Mouse (Mus musculus) 3T3-L1 (cell line): ENCODE data around the gene Ift27.
A peak's percentile ranks its signal among the peaks of the same experiment; 100 is the strongest.

Source experiments
- DNase-seq: peaks from one replicate; pipeline ENCODE4 v3.0.0-alpha.2; 2015; ENCODE audit warnings: low read depth, low spot score

Ift27 gene

GRCm38 (mm10) chr15:78173972-78174886 lies at the start of gene Ift27:
Gene Ift27 (minus strand): TSS chr15:78174107.
- DNase-seq: peak; percentile 100

- DNase-seq: no peak
Observed at GRCm38 (mm10) chr15:78215269-78215668, 41.4 kb upstream of the Ift27 start.

- no peak for DNase-seq
Observed at GRCm38 (mm10) chr15:78211367-78211766, 37.5 kb upstream of the Ift27 start.

DNA sequence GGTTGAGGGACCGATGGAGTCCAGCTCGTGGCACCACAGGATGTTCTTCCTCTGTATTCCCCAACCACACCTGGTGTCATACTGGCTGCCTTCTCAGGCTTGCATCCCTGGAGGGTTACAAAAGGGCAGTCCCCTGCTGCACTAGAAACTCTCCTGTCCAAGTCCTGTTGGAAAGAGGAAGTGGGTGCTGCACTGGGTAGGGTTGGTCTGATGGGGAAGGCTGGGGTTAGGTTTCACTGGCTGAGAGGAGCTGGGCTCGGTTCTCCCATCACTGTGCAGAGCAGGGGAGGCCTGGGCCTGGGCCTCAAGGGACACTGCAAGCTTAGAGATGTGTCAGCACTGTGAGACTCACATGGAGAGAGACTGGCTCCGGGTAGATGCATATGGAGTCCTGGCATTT lies 36.3 kb upstream of the Ift27 start:
- DNase-seq: no peak

DNA sequence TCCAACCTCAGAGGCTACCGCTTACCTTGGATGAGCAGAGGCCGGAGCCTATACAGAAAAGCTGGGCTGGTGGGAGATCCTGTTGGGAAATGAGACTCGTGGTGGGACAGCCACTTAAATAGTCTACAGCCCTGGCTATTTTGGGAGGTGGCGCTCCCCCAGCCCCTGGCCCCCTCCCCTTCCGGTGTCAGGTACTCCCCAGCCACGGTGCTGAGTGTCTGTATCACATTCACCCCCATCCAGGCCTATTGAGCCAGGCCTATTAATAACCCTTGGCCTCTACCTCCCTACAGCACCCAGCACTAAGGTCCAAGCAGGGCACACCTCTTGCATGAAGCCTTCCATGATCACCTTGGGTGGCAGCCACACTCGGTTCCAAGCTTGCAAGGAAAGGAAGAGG lies 32.4 kb upstream of the Ift27 start, which contains the start of gene Pvalb:
Gene Pvalb, minus strand, starts transcription at position 89 of the 400 bp plus-strand sequence.
- DNase-seq: no peak

GRCm38 (mm10) chr15:78205192-78205591 lies 31.3 kb upstream of the Ift27 start:
- peak; percentile 72 for DNase-seq

GRCm38 (mm10) chr15:78204053-78204847 lies 30.3 kb upstream of the Ift27 start:
- DNase-seq: no peak

DNA sequence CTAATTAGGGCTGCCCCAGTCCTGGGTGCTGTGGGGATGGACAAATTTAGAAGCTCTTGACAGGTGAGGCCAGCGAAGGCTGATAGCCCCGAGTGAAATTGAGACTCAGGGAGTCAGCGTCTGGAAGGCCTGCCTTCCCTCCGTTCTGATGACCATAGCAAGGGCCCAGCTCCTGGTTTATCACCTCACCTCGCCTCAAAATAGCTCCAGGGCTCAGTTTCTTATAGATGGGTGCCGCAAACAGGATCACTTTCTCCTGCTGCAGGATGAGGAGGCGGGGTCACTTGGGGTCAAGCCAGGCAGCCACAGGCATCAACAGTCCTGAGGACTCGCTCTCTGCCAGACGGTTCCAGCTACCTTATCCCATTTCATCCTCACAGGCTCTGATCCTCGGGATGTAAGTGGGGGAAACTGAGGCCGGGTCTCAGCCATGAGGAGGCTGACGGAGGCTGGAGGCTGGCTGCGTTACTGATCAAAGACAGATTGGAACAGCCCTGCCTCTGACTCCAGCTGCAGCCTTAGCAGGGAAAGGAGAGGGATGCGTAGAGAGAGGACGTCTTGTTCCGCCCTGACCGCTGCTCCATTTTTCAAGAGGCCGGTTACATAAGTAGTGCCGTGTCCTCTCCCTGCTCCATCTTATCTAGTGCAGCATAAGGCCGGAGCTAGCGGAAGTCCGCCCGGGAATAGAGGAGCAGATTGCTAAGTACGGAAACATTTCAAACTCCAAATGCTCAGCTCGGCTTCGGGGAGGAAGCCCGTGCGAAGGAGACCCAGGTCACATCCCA lies 21.4 kb upstream of the Ift27 start:
- DNase-seq: no peak

DNA sequence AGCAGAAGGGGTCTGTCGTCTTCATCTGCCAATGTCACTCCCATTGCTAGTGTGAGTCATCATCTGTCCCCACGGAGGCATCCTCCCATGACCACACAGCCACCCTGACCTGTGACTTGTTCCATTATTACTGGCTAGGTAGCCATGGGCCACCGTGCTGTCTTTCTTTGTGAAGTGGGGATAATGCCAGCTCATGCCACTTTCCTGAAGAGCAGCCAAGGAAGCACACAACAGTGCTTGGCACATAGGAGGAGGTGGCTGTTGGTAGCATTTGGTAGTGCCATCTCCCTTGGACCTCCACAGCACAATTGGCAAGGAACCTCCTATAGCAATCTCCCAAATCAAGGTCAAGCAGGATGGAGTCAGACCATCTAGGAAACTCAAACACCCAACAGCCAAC lies 20.4 kb upstream of the Ift27 start:
- DNase-seq: no peak

GRCm38 (mm10) chr15:78189636-78190035 lies 15.7 kb upstream of the Ift27 start:
- no peak for DNase-seq

GRCm38 (mm10) chr15:78188546-78188945 lies 14.6 kb upstream of the Ift27 start:
- no peak for DNase-seq

GRCm38 (mm10) chr15:78186906-78187305 lies 13.0 kb upstream of the Ift27 start:
- no peak for DNase-seq

DNA sequence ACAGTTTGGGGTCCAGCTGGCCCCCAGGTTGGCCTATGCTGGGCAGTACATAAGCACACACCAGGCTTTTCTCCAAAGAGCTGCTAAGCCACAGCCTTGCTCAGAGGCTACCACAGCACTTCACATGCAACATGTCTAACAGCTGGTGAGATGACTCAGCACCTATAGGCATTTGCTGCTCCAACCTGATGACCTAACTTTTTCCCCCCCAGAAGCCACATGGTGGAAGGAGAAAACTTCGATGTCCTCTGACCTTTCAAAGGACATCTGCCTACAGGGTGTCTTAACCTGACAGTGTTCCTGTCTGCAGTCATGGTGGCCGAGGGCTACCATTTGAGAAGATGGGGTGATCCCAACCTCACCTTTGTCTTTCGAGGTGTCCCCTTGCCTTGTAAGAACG lies 11.7 kb upstream of the Ift27 start:
- no peak for DNase-seq

DNA sequence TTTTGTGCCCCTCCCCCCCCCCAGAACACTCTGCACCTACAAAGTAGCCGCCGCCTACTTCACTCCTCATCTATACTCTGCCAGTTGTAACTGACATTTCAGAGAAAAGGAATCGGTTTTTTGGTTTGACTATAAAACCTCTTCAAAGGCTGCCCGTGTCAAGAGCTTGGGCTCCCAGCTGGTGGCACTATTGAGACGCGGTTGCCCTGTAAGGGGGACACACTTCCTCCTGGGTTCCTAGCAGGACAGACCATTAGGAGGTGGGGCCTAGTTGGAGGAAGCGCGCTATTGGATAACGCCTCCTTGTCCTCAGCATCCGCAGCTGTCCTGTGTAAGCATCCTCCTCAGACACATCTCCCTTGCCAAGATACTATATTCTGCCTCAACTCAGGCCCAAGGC lies 10.9 kb upstream of the Ift27 start:
- DNase-seq: peak; percentile 49

DNA sequence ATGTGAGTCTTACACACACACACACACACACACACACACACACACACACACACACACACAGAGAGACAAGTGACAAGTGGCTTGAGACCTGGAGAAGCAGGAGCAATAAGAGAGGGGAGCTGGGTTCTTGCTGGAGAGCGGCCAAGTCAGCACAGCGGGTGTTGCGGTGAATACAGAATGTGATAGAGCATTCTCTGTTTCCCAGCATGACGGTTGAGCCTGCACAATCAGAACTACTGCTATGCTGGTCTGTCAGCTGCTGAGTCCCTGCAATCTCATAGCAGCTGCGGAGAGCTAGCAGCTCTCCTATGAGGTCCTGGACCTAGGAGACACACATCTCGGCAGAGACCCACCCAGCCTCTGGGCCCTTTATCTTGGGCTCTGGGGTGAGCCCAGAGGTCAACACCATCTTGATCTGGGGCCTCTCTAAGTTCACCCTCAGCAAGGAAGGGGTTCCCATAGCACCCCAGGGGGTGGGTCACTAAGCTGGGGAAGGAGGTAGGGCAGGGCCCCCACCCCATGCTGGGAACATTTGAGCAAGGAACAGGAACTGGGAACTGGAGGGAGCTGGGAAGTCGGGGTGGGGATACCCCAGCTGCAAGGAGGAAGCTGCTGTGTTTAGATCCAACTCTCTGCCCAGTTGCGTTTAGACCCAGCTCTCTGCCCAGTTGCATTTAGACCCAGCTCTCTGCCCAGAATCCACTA lies 7.9 kb upstream of the Ift27 start:
- DNase-seq: no peak

- no peak for DNase-seq
Observed at GRCm38 (mm10) chr15:78179775-78180174, 5.9 kb upstream of the Ift27 start.

DNA sequence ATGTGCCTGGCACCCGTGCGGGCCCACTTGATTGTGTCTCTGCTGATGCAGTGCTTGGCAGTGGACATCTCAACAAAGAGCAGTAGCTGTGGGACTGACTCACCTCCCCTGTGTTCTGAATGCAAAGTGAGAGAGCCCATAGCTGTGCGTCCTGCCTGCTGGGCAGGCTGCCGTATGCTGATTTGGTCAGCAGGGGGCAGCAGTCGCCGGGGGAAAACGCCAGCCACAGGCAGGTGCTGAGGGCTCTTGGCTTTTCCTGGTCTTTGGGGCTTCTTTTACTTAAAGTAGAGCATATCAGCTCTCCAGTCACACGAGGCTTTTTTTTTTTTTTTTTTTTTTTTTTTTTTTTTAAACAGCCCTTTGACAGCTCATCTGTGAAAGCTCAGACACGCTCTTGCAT lies 4.5 kb upstream of the Ift27 start:
- DNase-seq: peak; percentile 78

- DNase-seq: no peak
Observed at GRCm38 (mm10) chr15:78177257-78177656, 3.4 kb upstream of the Ift27 start.

GRCm38 (mm10) chr15:78174887-78175245 lies 959 bp upstream of the Ift27 start:
- no peak for DNase-seq

DNA sequence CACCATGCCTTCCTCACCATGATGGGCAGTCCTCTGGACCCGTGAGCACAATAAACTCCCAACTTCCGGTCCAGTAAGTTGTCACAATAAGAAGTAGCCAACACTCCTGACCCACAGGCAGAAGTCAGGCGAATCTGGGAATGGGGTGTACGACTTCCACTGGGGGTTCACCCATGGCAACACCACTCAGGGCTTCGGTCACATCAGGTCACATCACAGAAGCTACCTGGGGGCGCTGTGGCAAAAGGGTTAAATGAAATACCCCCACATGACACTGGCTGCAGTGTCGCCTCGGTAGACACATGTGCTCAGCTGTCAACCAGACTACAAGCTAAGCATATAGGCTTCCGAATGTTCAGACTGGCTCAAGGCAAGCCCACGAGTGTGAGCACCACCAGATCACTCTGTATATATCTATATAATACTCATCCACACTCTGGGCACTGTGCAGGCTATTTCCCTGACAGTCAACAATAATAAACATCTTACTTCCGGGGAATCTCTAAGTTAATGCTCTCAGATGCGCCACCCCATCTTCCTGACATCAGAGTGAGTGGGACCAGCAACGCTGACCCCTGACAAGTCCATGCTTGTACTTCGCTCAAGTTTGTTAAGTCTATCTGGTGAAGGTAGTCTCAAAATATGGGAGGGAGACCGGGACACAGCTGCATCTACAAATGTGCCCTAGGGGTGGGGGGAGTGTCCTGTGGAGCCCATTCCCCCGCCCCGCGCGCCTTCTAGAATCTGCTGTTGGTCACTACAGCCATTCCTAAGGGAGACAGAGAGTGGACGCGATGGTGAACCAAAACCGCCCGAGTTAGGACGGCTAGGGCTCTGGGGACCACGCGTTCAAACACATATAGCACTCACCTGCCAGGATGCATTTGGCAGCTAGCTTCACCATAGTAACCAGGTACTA lies 749 bp downstream of the Ift27 start:
- peak; percentile 43 for DNase-seq
